Mouse (Mus musculus) fibroblast of lung, adult 2 months (primary cell): ENCODE data around the gene Aplnr.
A peak's percentile ranks its signal among the peaks of the same experiment; 100 is the strongest.

ENCODE experiments used
- DNase-seq: peaks from one replicate; pipeline ENCODE4 v3.0.0-alpha.2; 2011; ENCODE audit warnings: low read depth

Gene Aplnr

DNA sequence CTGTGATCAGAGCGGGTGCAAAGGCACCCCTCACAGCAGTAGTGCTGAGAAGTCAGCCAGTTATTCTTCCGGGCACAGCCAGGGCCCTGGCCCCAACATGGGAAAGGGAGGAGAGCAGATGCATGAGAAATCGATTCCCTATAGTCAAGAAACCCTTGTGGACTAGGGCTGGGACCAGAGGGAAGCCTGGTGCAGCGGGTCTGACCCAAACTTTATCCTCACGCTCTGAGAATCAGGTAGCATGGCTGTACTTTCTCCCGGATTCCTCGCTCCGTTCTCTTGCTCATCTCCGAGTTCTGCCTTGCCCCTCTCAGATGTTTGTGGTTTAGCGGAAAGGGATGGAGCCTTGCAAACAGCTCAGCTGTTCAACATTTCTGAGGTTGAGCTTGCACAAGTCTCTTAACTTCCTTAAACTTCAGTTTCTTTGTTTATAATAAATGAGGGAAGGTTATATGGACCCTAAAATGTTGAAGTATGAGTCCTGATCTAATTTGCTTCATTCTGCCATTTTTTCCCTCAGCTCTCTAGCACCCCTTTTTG is 1.6 kb downstream of the Aplnr start:
- DNase-seq = no peak

DNA sequence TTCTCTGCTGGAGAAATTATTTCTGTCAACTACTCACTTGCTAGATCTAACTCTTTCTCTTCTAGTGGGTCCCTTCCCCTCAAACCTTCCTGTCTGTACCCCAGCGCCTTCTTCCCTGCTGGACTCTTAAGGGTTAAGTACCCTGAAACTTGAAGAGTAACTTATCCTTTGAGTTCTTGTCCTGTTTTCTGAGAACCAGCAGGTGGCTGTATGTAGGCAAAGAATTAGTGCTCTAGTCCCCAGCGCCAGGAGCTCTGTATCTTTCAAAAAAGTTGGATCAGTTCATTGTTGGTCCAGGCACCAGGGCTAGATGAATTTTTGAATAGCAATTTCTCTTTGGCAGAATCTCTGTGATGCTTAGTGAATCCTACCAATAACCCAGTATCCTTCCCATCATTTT is 2.1 kb downstream of the Aplnr start:
- DNase-seq = no peak

DNA sequence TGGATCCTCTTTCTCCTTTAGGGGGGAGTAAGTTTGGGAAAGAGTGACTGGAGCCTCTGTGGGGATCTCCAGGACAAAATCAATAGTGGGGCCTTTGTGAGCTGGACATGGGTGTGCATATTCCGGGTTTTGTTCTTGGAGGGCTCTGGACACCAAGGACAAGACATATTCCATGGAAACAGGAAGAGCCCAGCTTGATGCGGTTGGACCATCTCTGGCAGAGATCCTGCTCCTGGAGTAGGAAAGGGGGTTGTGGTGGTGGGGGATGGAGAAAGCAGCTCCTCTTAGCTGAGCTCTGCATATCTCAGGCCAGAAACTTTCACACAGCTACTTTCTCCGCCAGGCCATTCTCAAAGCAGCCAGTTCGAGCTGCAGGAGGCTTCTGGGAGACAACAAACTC is 3.4 kb downstream of the Aplnr start:
- DNase-seq = no peak

DNA sequence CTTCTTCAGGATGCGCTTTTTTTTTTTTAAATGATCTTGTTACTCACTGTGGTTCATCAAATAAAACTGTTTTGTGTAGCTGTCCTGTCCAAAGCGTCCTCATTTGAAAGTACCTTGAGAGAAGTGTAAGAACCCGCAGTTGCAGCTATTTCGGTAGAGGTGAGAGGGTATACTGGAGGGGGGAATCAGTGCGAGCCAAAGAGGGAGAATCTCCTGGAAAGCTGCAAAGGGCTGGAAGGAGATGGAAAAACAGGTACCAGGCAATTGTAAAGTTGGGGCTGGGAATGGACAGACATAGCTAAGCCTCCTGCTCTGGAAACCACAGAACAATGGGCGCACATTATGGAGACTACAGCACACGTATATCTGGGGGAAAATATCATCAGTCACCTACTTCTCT is 3.8 kb downstream of the Aplnr start:
- DNase-seq = no peak

DNA sequence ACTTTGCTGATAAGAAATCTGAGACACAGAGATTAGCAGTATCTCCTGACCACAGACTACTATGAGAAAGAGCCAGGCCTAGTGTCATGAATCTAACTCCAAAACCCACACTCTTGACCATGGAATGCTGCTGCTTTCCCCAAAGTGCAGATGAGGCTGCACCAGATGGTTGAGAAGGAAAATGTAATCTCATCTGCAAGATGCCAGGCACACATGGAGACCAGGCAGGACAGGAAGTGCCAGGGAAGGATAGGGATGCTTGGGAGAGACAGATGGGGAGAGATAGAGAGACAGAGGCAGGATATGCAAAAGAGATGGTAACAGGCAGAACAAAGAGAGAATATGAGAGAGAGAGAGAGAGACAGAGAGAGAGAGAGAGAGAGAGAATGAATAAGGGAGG is 4.8 kb downstream of the Aplnr start:
- DNase-seq = no peak

DNA sequence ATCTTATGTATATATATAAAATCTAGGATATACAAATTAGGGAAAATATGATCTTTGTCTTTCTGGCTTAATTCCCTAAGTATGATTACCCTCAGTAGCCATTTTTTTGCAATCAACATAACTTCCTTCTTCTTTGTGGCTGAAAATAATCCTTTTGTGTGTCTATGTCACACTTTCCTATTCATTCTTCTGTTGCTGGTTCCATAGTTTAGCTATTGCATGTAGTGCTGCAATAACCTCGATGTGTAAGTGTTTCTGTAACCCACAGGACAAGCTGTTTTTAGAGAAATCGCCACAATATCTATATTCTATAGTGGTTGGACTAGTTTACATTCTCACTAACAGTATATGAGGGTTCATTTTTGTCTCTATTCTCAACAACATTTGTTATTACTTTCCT is 8.9 kb downstream of the Aplnr start:
- no peak for DNase-seq

DNA sequence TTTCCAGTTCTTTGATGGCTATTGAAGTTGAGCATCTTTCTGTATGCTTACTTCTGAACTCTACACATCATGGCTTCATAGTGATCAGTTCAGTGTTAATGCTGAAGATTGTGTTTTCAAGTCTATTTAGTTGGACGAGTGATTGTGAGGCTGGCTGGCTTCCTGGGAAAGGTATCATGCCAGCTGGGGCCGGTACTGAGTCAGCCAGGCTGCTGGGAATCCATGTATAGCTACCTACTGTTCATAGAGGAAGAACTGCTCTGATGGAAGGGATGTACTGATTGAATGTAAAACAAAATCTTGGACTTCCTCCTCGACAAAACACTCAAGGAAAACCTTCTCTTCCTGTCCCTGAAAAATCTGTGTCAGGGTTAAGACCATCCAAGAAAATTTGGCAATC is 9.3 kb downstream of the Aplnr start:
- no peak for DNase-seq

DNA sequence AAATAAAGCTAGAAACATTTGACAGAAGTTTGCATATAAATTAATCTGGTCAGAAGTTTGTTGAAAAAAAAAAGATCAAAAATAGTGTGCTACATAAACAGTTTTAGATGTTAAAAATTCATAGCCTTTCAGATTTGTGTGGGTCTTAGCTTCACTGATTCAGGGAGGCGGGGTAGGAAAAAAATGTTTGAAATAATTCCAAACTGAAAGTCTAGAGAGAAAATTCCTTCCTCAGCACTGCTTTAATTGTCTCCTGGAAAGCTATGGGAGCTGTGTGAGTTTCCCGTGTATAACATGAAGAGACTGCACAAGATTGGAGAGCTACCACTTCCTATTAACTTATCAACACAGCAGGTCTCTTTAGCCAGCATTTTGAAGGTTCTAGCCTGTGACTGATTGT is 11.5 kb downstream of the Aplnr start:
- no peak for DNase-seq

DNA sequence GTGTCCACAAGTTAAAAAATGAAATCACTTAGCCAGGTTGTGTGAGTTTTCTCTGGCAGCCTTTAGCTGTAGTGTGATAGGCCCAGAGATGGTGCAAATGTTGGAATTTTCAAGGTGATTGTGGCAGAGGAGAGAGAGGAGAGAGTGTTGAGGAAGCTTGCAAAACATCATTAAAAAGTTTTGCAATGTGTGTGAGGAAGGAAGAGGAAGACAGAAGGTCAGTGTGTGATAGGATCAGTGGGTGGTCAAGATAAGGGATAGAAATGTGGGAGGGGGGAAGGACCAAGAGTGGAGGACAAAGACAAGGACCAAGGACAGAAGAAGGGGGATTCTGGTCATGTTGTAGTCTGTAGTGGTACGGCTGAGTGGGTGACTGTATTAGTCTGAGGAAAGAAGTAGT is 14.3 kb downstream of the Aplnr start:
- no peak for DNase-seq

DNA sequence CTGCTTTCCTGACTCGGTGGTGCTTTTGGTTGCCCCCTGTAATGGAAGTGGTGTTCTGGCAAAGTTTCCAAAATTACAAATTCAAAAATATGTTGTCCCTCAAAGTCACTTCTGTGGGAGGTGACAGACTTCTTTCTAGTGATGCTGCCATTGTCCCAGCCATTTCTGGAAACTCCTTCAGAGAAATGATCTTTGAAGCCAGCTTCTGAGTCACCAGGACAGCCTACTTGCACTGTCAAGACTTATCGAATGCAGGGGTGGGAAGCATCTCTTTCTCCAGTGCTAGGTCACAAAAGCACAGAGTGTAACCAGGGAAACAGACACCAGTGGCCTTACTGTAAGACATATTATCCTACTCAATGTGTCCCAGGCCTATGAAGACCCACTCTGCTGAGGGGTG is 15.2 kb downstream of the Aplnr start:
- no peak for DNase-seq

DNA sequence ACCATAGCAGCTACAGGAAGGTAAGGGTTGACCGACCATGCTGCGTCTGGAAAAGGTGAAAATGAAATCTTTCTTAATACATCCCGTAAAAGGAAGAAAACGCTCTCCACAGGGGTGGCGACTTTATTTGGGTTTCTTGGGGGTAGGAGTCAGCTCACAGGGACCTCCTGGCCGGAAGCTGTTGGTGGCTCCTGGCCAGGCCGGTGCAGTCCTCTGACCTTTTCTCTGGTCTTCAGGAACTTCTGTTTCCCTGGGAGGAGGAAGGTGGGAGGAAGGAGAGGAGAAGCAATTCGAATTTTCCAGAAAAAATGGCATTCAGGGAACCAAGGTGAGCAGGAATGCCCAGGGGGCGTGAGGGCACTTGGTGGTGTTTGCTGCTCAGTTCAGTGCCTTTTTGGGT is 19.3 kb downstream of the Aplnr start:
- no peak for DNase-seq

DNA sequence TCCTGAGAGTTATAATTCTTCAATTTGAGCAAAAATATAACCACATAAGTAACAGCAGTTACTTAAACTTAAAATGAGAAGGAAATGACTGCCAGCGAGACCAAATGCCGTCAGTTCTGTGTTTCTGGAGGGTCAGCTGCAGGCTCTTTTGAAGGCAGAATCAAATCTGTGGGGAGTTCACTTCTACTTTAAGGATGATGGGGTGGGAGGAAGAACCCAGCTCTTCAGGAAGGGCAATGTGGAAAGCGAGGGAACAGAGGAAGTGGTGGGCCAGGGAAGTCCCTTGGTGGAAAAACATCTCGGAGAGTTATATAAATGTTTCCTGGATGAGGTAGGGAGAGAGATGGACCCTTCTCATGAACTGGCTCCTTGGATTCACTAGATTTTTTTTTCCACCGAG is 20.1 kb downstream of the Aplnr start:
- no peak for DNase-seq

DNA sequence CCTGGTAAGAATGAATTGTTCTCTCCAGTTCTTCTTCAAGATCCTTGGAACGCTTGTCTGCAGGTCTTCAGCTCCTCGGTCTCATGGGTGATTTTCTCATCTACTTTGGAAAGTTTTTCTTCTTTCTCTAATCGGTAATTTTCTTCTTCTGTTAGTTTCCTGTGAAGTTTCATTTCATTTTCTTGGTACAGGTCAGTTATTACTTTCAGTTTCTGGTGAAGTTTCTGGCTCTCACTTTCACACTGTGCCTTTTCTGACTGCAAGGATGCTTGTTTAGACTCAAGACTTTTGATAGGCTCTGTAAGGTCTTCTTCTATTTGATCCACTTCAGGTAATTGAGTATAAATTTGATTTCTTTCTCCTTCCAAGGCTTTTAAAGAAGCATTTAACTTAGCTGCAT is 21.4 kb downstream of the Aplnr start:
- no peak for DNase-seq

DNA sequence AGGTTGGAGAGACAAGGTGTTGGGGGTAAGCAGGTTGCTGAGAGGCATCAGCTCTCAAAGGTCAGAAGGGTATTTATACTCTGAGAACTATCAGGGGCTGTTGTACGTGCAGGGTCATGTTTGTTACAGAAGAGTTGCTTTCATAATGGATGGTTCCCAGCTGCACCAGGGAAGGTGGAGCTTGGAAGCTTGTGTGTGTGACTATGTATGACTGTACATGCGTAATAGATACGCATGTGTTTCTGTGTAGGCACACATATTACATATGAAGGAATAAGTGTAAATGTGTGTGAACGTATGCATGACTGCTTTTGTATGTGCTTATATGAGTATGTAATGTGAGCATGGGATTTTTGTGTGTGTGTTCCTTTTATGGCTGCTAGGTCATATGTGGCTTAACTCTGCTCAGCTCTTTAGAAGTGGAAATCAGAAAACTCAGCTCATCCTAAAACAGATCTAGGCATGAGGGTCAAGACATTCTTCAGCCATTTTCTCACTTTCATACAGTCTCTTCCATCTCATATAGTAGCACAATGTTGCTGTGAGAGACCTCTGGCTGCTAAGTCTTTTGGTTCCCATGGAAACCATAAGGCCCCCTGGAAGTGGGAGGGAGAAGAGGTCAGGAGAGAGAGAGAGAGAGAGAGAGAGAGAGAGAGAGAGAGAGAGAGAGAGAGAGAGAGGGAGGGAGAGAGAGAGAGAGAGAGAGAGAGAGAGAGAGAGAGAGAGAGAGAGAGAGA is 25.0 kb downstream of the Aplnr start:
- DNase-seq = no peak

DNA sequence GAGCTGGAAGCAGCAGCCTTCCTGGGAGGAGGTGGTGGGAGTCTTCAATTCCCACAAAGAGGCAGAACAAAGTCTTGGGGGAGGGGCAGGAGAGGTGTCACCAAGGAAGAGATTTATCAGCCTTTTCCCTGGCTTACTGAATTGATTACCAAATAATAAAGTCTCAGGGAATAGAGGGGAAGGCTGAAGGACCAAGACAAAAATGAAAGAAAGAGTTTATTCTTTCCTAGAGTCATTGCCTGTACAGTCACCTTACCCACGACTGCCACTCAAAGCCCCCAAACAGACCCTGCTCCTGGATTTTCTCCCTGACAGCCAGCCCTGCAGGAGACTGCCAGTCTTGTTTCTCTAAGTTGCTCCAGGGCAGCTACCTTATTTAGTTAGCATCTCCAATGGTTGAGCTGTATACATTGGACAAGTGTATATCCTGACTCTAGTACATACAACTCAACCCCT is 25.6 kb downstream of the Aplnr start:
- DNase-seq = no peak

DNA sequence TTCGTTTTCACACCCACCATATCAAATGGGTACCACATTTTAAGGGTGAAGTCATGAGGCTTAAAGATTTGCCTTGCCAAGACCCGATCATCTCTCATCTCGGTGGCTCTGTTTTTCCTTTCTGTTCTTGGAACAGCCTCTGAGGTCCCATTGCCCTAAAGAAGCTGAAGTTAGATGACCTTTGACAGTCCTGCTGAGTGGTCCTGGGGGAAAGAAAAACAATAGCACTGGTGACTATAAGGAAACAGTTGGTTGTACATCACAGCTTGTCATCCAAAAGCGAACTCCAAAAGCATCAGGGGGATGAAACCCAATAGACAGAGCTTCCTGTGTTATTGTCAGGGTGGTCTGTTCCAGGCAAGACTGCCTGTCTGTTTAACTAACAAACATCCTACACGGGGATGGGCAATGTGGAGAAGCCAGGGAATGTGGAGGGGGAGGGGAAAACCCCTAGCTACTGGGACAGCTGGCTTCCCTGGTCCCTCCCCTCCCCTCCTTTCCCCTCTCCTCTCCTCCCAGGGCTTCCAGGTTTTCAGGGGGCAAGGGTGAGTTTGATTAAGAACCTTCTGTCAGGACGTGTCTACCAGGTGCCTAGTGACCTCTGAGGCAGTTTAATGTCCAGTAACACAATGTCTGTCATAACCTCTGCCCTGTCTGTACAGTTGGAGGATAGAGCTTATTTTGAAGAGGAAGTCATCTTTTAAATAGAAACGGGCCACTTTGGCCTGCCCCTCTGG is 27.5 kb downstream of the Aplnr start:
- DNase-seq = no peak

DNA sequence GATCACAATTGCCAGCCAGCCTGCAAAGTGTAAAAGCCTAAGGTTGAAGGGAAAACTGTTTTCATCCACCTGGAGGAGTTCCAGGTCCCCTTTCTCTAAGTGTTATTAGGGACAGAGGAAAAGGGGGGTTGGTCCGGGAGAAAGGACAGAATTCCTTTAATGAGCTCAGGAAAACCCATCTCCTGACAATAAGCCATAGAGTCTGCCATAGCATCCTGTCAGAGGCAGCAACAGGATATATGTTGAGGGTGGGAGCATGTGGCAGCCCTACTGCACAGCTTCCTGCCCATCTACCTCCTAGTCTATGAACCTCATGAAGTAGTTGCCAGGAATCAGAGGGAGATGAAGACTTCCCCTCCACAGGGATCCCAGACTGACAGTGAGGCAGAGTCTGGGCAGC is 31.6 kb downstream of the Aplnr start:
- DNase-seq = no peak

DNA sequence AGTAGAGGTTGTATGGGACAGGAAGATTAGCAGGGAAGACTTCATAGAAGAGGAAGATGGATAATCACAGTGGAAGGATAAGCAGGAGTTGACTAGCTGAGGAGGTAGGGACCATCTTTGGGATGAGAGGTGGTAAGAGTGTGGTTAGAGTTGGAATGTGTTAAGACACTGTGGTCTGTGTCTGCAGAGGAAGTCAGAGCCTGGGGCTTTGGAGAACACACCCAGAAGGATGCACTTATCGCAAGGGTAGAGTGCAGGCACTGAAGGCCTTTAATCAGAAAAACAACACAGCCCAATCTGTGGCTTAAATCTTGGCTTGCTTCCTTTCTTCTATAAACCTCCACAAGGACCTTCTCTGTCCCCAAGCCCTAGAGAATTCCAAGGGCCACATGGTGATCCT is 32.3 kb downstream of the Aplnr start:
- DNase-seq = no peak

DNA sequence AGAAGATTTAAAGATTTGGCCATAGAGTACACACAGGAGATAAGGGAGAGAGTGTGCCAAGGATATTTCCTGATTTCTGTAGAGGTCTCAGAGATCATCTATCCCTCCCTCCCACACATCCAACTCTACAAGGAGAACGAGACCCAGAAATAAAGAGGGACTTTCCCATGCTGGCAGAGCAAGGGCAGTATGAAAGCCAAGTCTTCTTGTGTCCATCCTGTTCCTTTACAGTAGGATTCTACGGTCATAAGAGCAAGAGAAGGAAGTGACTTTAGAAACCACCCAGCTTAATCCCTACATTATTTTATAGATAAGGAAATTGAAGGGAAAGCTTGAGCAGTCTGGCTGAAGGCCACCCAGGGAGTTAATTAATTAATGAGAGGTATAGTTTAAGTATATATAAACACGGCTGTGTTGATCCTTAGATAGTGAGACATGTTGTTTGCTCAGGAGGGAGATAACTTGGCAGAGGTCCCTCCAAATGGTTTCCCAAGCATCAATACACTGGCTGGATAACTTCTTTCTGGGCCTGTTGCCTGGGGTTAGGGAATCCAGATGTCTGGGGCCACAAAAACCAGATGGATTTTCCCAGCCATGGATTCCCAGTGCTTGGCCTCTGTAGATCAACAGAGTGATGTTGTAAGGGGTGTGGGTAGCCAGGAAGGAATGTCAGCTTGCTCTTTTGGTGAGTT is 36.2 kb downstream of the Aplnr start:
- DNase-seq = peak; percentile 32

DNA sequence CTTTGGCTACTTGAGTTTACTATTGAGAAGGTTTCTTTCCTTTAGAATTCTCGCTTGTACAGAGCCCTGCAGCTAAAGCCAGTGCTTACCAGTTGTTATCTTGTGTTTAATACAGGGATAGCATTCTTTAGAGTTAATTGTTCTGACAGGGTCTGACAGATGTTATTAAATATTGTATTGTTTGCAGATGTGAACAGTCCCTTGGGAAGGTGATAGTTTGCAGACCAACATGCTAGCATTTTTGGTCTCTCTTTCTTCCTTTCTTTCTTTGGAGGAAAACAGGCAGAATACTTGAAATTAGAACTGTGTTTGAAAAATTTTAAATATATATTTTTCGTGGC is 36.7 kb downstream of the Aplnr start:
- DNase-seq = no peak

DNA sequence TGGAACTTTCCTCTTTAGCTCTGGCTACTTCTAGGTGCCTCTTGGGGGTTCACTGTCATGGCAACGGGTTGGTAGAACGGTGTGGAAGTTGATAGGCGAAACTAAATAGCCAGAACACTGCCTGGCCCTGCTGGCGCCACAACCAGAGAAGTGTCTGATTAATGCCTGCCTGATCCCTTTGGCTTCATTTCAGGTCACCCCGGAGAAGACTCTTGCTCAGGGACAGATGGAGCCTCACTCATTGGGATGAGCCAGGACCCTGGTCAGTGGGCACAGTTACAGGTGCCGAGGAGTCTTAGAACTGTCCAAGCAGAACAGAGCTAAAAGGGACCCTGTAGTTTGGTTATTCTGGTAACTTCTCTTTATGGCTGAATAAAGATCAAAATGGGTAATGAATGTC is 37.5 kb downstream of the Aplnr start:
- DNase-seq = no peak

DNA sequence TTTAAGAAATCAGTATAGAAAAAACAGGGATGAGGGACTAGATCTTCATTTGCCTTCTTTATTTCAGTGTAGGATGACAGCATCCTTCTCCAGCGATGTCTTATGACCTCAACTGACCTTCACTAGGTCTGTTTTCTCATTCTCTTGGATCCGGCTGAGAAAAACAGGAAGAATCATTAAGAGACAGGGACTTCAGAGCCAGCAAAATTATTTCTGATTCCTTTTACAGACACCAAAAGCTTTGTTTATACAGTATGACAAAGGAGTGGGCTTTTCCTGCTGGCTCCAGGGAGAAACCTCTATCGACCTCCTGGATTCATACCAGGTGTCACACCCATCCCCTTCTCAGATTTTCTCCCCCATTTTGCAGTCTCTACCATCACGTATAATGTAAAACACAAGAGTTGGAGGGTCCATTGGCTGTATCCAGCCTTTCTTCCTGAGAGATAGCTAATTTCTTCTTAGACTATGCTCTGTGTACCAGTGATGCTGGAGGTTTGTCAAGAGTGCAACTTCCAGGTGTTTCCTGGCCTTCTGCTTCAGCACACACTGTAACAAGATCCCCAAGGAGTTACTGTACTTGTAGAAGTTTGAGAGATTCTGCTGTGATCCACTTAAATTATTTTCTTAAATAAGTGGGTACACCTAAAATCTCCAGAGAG is 42.2 kb downstream of the Aplnr start:
- no peak for DNase-seq
